Mouse (Mus musculus) central nervous system, embryonic 18 days (tissue): ENCODE measurements around the gene Olfr1104. TPM values are rescaled to one million over a fixed set of nuclear protein-coding genes. Genes with fewer than 3 reads are reported as not detected.

Experiments
- polyA plus RNA-seq: library from polyadenylated mRNA; depleted of rRNA; stranded (reverse); fragments of >200 nt; gene quantifications from 2 replicates; pipeline ENCODE4 v1.2.3, GENCODE M21; 2012; rRNA removed

Olfr1104 gene
- not detected in 2 replicates for polyA plus RNA-seq

GRCm38 (mm10) chr2:87026980-87027379 lies at the start of gene Olfr1104:
Olfr1104 (minus strand) TSS chr2:87027080.

GRCm38 (mm10) chr2:87075717-87076116 lies 48.8 kb upstream of the Olfr1104 start, which contains the start of gene Olfr1107:
Olfr1107 (minus strand) TSS chr2:87075817.

GRCm38 (mm10) chr2:87052173-87052572 lies 25.3 kb upstream of the Olfr1104 start, which contains the start of gene Olfr1106:
Olfr1106 (minus strand) TSS chr2:87052273.

GRCm38 (mm10) chr2:87036431-87036830 lies 9.6 kb upstream of the Olfr1104 start, which contains the start of gene Olfr1105:
Olfr1105 (minus strand) TSS chr2:87036531.

GRCm38 (mm10) chr2:86998098-86998497 lies 28.8 kb downstream of the Olfr1104 start, which contains the start of gene Olfr1102:
Olfr1102 (plus strand) TSS chr2:86998398.

GRCm38 (mm10) chr2:86991121-86991520 lies 35.8 kb downstream of the Olfr1104 start, which contains the start of gene Olfr1101:
Olfr1101 (minus strand) TSS chr2:86991221.

GRCm38 (mm10) chr2:86979854-86980253 lies 47.0 kb downstream of the Olfr1104 start, which contains the start of gene Olfr1100:
Olfr1100 (minus strand) TSS chr2:86979954.

Other genes starting within 250 kb of the Olfr1104 start
- not detected in 2 replicates for gene Olfr1093, start 244.6 kb downstream of the Olfr1104 start, polyA plus RNA-seq
- not detected in 2 replicates for gene Olfr141, start 217.1 kb downstream of the Olfr1104 start, polyA plus RNA-seq
- not detected in 2 replicates for gene Olfr1094, start 202.4 kb downstream of the Olfr1104 start, polyA plus RNA-seq
- gene Olfr1095, start 175.4 kb downstream of the Olfr1104 start, polyA plus RNA-seq = not detected in 2 replicates
- not detected in 2 replicates for gene Gm13723, start 152.3 kb downstream of the Olfr1104 start, polyA plus RNA-seq
- gene Olfr1097, start 134.9 kb downstream of the Olfr1104 start, polyA plus RNA-seq = not detected in 2 replicates
- gene Olfr1098, start 102.5 kb downstream of the Olfr1104 start, polyA plus RNA-seq = not detected in 2 replicates
- gene Olfr1099, start 66.4 kb downstream of the Olfr1104 start, polyA plus RNA-seq = not detected in 2 replicates
- gene Olfr1100, start 47.1 kb downstream of the Olfr1104 start, polyA plus RNA-seq = not detected in 2 replicates
- not detected in 2 replicates for gene Olfr1101, start 35.9 kb downstream of the Olfr1104 start, polyA plus RNA-seq
- gene Olfr1102, start 28.7 kb downstream of the Olfr1104 start, polyA plus RNA-seq = not detected in 2 replicates
- gene Olfr1105, start 9.5 kb upstream of the Olfr1104 start, polyA plus RNA-seq = not detected in 2 replicates
- not detected in 2 replicates for gene Olfr1106, start 25.2 kb upstream of the Olfr1104 start, polyA plus RNA-seq
- not detected in 2 replicates for gene Olfr1107, start 48.7 kb upstream of the Olfr1104 start, polyA plus RNA-seq
- gene Olfr1109, start 68.9 kb upstream of the Olfr1104 start, polyA plus RNA-seq = not detected in 2 replicates
- not detected in 2 replicates for gene Olfr259, start 87.5 kb upstream of the Olfr1104 start, polyA plus RNA-seq
- not detected in 2 replicates for gene Olfr1110, start 113.2 kb upstream of the Olfr1104 start, polyA plus RNA-seq
- gene Olfr1111, start 125.5 kb upstream of the Olfr1104 start, polyA plus RNA-seq = not detected in 2 replicates
- not detected in 2 replicates for gene Olfr1112, start 160.7 kb upstream of the Olfr1104 start, polyA plus RNA-seq
- not detected in 2 replicates for gene Olfr1113, start 181.9 kb upstream of the Olfr1104 start, polyA plus RNA-seq
- gene Olfr1115, start 220.9 kb upstream of the Olfr1104 start, polyA plus RNA-seq = not detected in 2 replicates
- not detected in 2 replicates for gene Olfr1116, start 240.5 kb upstream of the Olfr1104 start, polyA plus RNA-seq